Mouse (Mus musculus) ES-E14 (cell line): ENCODE results near the gene Batf3. TPM values are rescaled to one million over a fixed set of nuclear protein-coding genes. Genes with fewer than 3 reads are reported as not detected.

ENCODE experiments used
- DNase-seq: peaks from one replicate; pipeline ENCODE4 v3.0.0-alpha.2; 2013; ENCODE audit warnings: low read depth, low spot score
- H3K27ac ChIP-seq: 2 replicates; pipeline ENCODE4 v1.5.1; 2012; ENCODE audit warnings: low read depth, mild to moderate bottlenecking, low read length, moderate library complexity, mixed read lengths; ENCODE audit not compliant: poor library complexity, insufficient read depth, severe bottlenecking
- H3K36me3 ChIP-seq: 2 replicates; pipeline ENCODE4 v1.6.1; 2012; ENCODE audit warnings: mild to moderate bottlenecking, low read length, moderate library complexity, mixed read lengths; ENCODE audit not compliant: control insufficient read depth, poor library complexity, insufficient read depth, severe bottlenecking
- H3K4me1 ChIP-seq, 2 experiments: fragments of 150-350 bp in 1 of 2; sonication (generic) in 1 of 2; 2 replicates each; pipeline ENCODE4 v1.6.1; 2012; ENCODE audit warnings: low read length in 2 of 2, mild to moderate bottlenecking in 1 of 2, mixed read lengths in 1 of 2; ENCODE audit not compliant: control insufficient read depth in 2 of 2, insufficient read depth in 2 of 2, poor library complexity in 1 of 2
- H3K4me3 ChIP-seq, 2 experiments: fragments of 150-350 bp in 1 of 2; sonication (generic) in 1 of 2; 2 replicates each; pipeline ENCODE4 v1.5.1; 2012; ENCODE audit warnings: low read length in 2 of 2, low read depth in 1 of 2, mild to moderate bottlenecking in 1 of 2, mixed read lengths in 1 of 2; ENCODE audit not compliant: insufficient read depth in 1 of 2, poor library complexity in 1 of 2, severe bottlenecking in 1 of 2
- H3K9ac ChIP-seq: 2 replicates; pipeline ENCODE4 v1.6.1; 2012; ENCODE audit warnings: low read depth, mild to moderate bottlenecking, low read length, mixed read lengths; ENCODE audit not compliant: poor library complexity, insufficient read depth, severe bottlenecking
- H3K9me3 ChIP-seq: fragments of 150-350 bp; sonication (generic); 2 replicates; pipeline ENCODE4 v1.6.1; 2012; ENCODE audit warnings: low read depth, mild to moderate bottlenecking, low read length; ENCODE audit not compliant: control insufficient read depth, insufficient read depth
- CHD2 ChIP-seq: IDR thresholded peaks from 2 replicates; pipeline ENCODE4 v1.6.1; 2014; ENCODE audit warnings: mild to moderate bottlenecking, low read depth, low read length, inconsistent platforms
- HCFC1 ChIP-seq: IDR thresholded peaks from 2 replicates; pipeline ENCODE4 v1.6.1; 2012; ENCODE audit warnings: low read length, inconsistent platforms, borderline replicate concordance; ENCODE audit not compliant: insufficient read depth
- MAFK ChIP-seq: IDR thresholded peaks from 2 replicates; pipeline ENCODE4 v1.6.1; 2014; ENCODE audit warnings: mild to moderate bottlenecking, low read depth, low read length, inconsistent platforms; ENCODE audit not compliant: insufficient read depth
- ZC3H11A ChIP-seq: IDR thresholded peaks from 2 replicates; pipeline ENCODE4 v1.6.1; 2012; ENCODE audit warnings: low read depth, mild to moderate bottlenecking, inconsistent platforms, low read length, borderline replicate concordance
- ZNF384 ChIP-seq: IDR thresholded peaks from 2 replicates; pipeline ENCODE4 v1.6.1; 2012; ENCODE audit warnings: low read depth, low read length, inconsistent platforms
- in situ Hi-C, 2 experiments: fragments of 600-800 bp; cut with MboI; formaldehyde crosslinking; loops; one replicate each; pipeline ENCODE4 v1.15.1; 2025; ENCODE audit warnings: low sequenced_read_pairs in 2 of 2, inconsistent platforms in 1 of 2; ENCODE audit not compliant: unreplicated experiment in 2 of 2
- total RNA-seq: library from RNA; depleted of rRNA; stranded (reverse); fragments of 300-350 nt; gene quantifications from 2 replicates; pipeline ENCODE4 v1.2.3, GENCODE M21; 2012

Gene Batf3
- total RNA-seq, 1 experiment = 2.8 TPM

DNA sequence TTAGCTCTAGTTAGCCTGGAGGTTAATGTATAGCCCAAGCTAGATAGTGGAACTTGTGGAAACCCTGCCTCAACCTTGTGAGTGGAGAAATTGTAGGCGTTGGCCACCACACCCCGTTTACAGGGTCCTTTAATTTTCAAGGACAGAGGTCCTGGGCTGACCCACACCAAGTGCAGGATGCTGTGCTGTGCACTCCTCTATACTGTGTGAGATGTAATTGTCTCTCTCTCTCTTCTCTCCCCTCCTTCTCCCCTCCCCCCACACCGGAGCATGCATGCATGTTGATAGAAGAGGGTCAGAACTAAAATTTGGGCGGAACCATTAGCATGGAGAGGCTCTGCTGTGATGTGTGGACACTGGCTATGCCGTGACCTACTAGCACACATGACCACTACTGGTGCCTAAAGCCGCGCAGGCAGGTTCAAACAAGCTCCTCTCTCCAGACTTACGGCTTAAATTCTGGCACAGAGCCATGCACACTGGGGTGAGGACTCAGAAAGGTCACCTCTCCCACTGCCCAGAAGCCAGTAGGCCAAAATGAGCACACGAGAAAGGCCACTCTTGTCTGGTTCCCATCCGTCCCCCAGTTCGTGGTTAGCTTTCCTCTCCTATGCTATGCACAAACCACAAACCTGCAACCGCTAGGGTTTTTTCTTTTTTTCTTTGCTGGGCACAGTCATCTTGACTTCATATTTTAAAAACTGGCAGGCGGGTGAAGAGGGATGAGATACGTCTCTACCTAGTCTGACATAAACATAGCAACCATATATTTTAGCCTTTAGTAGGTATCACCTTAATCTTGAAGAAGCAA, 571 bp upstream of the Batf3 start:
- TF ChIP-seq ZC3H11A = no peak
- no peak for TF ChIP-seq MAFK
- TF ChIP-seq HCFC1 = no peak
- no peak for TF ChIP-seq CHD2
- TF ChIP-seq ZNF384 = no peak
- H3K27ac ChIP-seq = no peak overlapping the region
- DNase-seq = no peak
- no peaks in the 10 kb centered on the region for H3K9me3 ChIP-seq
- H3K9ac ChIP-seq = no peak overlapping the region
- H3K4me1 ChIP-seq = peaks cover 0 to 2% of the 10 kb centered on the region in 2 experiments; a peak in 2 of 4 replicates
- no peaks in the 10 kb centered on the region for H3K36me3 ChIP-seq
- in situ Hi-C loops = loop anchor here in 1 of 2 experiments (25.0 kb wide), 1 partner anchor 190 kb away; no protein-coding TSS in a partner anchor
- no peak overlapping the region for H3K4me3 ChIP-seq

GRCm38 (mm10) chr1:191099114-191099513, 1.5 kb downstream of the Batf3 start:
- Histone ChIP-seq H3K9me3 (no peaks in the 10 kb centered on the region), H3K27ac (no peak overlapping the region), H3K4me1 (peaks cover 0 to 2% of the 10 kb centered on the region in 2 experiments; a peak in 2 of 4 replicates), H3K36me3 (no peaks in the 10 kb centered on the region), H3K4me3 (no peak overlapping the region), H3K9ac (no peak overlapping the region)
- DNase-seq = no peak
- TF ChIP-seq MAFK (no peak), ZC3H11A (no peak), CHD2 (no peak), HCFC1 (no peak), ZNF384 (no peak)
- in situ Hi-C loops = loop anchor here in 1 of 2 experiments (25.0 kb wide), 1 partner anchor 188 kb away; no protein-coding TSS in a partner anchor

DNA sequence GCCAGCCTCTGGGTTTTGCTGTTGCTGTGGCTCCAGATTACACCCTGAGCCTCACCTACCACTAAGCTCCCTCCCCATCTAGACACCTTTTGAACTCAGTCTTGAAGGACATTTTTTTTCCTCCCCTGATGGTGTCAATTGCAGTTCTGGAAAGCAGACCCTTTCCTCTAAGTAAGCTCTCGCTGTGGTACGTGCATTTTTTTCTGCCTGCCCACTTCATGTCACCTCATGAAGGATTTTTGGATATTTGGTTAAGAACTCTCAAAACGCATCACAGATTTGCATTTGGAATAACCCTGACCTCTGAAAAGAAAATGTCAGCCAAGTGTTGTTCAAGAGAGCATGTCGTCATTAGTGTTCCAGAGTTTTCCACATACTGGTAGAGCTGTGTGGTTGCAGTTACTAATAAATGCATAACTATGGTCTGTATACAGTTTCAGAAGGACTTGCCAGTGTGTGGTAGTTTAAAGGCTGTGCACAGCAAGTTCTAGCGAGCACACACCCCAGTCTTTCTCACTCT, 2.2 kb downstream of the Batf3 start:
- no peak for DNase-seq
- Histone ChIP-seq H3K9me3 (no peaks in the 10 kb centered on the region), H3K9ac (no peak overlapping the region), H3K4me1 (peaks cover 0 to 2% of the 10 kb centered on the region in 2 experiments; a peak in 2 of 4 replicates), H3K27ac (no peak overlapping the region), H3K36me3 (no peaks in the 10 kb centered on the region), H3K4me3 (no peak overlapping the region)
- TF ChIP-seq ZNF384 = no peak
- TF ChIP-seq ZC3H11A = no peak
- no peak for TF ChIP-seq MAFK
- TF ChIP-seq HCFC1 = no peak
- no peak for TF ChIP-seq CHD2
- in situ Hi-C loops = loop anchor here in 1 of 2 experiments (25.0 kb wide), 1 partner anchor 187 kb away; no protein-coding TSS in a partner anchor

GRCm38 (mm10) chr1:191102730-191103370, 5.2 kb downstream of the Batf3 start:
- no peak for TF ChIP-seq ZC3H11A
- no peak for TF ChIP-seq MAFK
- no peak for TF ChIP-seq ZNF384
- no peak for DNase-seq
- no peak overlapping the region for H3K4me3 ChIP-seq
- H3K27ac ChIP-seq = no peak overlapping the region
- in situ Hi-C loops = no loop called here
- no peaks in the 10 kb centered on the region for H3K4me1 ChIP-seq
- no peak overlapping the region for H3K9ac ChIP-seq
- no peaks in the 10 kb centered on the region for H3K9me3 ChIP-seq
- H3K36me3 ChIP-seq = no peaks in the 10 kb centered on the region
